Mouse (Mus musculus) large intestine, adult 2 months (tissue): ENCODE results near the gene Cacna2d1. TPM values are rescaled to one million over a fixed set of nuclear protein-coding genes. Genes with fewer than 3 reads are reported as not detected.

Source experiments
- DNase-seq: peaks from one replicate; pipeline ENCODE4 v3.0.0-alpha.2; 2012; ENCODE audit warnings: low read depth, low spot score
- WGBS: fragments of 180-500 bp; shearing (Covaris S2); methylation state at CpG from one replicate; pipeline ENCODE4 v1.1.7; 2018; 5-methylcytosine and 5-hydroxymethylcytosine counted together
- polyA plus RNA-seq: library from polyadenylated mRNA; depleted of rRNA; stranded (reverse); fragments of >200 nt; gene quantifications from 2 replicates; pipeline ENCODE4 v1.2.3, GENCODE M21; 2012; rRNA removed

The Cacna2d1 gene
- 1.5 and 1.8 TPM in 2 replicates for polyA plus RNA-seq

DNA sequence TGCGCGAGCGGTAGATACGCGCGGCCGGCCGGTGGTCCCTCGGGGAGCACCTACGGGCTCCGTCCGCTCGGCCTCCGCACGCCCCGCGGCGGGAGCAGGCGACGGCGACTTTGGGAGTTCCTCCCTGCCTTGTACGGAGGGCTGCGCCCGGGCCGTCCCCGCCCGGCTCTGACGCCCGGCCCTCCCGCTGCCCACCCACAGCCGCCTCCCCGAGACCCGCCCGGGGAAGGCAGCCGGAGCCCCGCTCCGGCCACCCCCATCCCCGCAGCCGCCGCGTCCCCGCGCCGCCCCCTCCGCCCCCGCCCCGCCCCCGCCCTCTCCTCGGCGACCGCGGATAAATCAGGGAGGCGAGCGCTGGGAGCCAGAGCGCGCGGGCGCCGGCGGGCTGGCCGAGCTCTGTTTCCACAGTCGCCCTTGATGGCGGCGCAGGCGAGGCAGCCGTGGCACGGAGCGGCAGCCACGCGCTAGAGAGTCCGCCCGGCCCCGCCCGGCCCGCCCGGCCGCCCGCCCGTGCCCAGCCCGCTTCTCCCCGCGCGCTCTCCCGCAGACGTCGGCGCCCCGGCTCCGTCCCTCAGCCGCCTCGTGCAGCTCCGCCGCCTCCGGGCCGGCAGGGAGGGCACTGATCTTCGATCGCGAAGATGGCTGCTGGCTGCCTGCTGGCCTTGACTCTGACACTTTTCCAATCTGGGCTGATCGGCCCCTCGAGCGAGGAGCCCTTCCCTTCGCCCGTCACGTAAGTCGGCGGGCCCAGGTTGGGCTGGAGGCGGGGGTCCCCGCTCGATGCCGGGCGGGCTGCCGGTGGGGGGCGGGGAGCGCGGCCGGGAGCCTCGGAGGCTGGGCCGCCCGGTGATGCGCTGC lies at the start of gene Cacna2d1:
Cacna2d1 (plus strand) TSS at position 316 of the 858 bp plus-strand sequence.
- no peak for DNase-seq
- 1% methylated on average over 112 of the region's 120 CpGs for WGBS

DNA sequence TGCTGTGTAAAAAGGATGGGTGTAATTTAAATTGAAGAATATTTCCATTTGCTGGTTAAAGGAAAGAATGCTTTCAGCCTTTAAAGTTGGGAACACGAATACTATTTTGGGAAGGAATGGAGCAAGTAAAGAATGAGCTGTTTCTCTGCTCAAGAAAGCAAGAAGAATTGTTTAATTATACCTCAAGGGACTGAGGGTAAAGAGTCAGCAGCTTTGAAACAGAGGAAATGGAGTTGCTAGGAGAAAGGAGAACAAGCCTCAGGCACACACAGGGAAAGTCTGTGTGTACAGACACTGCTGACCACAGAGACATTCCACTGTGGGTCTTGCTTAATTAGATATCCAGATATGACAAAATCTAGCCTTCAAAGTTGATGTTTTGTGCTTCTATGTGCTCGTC lies 39.4 kb upstream of the Cacna2d1 start:
- 73% methylated on average over 2 of the region's 2 CpGs for WGBS
- DNase-seq = no peak

DNA sequence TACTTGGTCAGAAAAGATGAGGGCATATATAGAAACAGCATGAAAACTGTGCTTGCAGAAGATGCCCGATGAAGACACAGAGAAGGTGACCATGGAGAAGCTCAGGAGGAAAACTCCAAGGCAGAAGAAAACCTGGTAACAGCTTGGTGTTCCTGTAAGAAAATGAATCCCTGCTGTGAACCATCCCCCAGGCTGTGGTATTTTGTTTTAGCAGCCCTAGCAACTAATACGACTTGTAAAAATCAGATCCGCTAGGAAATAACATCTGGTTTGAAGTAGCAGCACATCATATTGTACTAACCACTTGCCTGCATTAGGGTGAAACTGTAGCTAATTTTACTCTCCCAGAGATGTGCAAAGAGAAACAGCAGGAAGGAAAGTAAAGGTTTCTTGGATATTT lies 37.8 kb upstream of the Cacna2d1 start:
- DNase-seq = no peak
- 90% methylated on average over 3 of the region's 3 CpGs for WGBS

DNA sequence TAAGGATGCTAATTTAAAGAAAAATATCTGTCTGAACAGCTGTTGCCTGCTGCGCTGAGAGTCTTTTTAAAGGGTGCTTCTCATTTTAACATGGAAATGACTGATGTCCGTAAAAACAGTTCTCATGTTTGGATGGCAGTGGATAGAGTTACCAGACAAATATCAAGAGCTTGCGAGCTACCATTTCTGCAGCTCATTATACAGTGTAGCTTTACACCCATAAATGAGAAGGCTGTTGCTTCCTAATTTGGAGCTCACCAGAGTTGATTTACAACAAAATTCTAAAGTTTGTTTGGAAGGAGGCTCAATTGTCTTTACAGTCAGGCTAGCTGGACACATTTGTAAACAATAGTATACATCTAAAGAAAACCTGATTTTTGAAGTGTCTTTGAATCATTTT lies 28.0 kb upstream of the Cacna2d1 start:
- WGBS = 74% methylated on average over 3 of the region's 3 CpGs
- DNase-seq = no peak

DNA sequence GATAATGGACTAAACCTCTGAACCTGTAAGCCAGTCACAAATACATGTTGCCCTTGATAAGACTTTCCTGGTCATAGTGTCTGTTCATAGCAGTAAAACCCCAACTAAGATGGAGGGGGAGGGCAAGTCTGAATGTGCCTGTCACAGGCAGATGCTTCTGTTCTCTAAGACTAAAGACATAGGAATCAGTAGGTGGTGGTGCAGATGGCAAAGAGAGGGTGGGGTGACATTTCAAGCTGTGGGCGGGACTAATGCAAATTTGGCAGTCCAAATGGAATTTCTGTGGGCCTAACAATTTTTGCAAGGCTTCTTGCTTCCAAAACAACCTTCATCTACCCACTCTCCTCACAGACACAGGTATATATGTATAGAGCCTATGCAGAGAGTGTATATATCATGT lies 19.6 kb upstream of the Cacna2d1 start:
- DNase-seq = no peak
- 57% methylated on average over 1 of the region's 1 CpGs for WGBS

DNA sequence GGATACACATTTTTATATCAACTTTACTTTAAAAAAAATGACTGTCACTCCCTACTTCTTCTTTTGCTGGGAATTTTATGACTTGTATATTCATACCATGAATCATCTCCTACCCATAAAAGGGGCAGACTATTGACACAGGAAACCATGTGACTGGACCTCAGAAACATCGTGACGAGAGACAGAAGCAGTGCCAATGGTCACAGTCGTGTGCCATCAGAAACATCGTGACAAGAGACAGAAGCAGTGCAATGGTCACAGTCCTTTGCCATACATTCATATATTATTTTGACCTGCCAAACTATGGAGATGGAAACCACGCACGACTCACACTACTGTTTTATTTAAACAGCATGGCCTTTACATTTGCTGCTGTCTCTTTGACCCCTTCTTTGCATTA lies 6.0 kb upstream of the Cacna2d1 start:
- no peak for DNase-seq
- WGBS = 25% methylated on average over 6 of the region's 6 CpGs

DNA sequence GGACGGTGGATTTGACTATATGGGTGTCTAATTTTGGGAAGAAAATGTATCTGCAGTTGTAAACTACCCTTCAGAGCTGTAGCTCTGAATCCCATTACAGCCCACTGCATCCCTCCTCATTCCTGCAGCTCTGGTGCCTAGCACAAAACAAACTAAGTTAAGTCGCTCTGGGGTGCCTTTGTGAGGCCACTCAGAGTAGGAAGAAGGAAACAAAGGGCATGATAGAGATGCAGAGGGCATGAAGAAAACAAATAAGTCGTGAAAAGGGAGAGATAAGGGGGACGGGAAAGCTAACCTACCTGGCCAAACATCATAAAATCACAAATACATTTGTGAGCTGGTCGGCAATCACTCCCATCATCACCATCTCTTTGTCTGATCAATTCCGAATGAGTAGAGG lies 1.5 kb upstream of the Cacna2d1 start:
- 42% methylated on average over 6 of the region's 6 CpGs for WGBS
- no peak for DNase-seq

DNA sequence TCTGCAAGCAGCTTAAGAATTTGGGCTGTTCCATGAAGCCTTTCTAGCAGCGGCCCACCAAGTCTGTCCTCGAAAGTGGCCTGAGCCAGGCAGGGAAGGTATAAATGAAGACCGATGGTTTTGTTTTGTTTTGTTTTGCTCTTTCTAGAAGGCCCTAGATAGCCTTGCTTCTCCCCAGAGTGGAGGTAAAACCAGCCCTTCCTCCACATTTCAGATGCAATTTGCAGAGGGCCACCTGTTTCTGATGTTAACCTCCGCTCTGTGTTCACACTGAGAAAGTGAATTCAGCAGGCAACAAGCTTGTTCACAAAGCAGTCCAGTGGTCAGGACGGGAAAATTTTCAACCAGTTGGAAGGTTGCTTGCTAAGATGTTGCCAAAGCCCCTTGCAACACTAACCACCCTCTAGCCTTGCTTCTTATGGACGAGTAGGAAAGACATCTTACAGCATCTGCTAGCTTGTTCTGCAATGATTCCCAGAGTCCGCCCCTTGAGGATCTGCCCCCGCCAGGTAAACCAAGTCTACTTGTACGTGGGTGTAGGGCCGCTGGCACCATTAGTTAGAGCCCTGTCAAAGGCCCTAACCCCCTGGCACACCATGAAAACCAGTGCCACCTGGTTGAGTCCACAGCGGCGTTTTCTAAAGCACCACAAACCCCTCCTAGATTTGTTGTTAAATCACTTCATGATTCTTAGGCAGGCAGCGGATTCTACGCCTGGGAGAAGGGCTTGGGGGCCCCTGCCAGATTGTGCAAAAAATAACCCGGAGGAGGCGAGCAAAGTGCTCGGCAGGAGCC lies 713 bp upstream of the Cacna2d1 start:
- 17% methylated on average over 17 of the region's 17 CpGs for WGBS
- no peak for DNase-seq

DNA sequence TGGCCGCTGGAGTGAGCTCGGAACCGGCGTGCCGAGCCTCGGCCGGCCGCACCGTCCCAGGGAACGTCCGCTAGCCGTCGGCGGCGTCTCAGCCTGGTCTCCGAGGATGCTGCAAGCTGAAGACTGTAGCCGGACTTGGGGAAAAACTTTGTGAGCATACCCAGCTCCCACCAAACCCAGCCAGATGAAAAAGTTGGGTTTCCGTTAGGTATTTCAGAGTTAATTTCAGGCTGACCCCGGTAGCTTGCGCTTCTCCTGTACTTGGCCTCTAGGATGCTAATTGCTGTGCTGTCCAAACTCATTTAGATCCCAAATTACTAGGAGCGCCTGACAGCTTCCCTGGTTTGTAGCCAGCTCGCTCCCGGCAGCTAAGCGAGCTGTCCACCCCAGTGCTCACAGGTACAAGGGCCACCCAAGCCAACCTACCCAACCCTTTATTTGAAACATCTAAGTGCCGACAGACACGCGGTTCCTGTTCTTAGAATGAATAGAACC lies 790 bp downstream of the Cacna2d1 start:
- WGBS = 5% methylated on average over 27 of the region's 27 CpGs
- DNase-seq = no peak

DNA sequence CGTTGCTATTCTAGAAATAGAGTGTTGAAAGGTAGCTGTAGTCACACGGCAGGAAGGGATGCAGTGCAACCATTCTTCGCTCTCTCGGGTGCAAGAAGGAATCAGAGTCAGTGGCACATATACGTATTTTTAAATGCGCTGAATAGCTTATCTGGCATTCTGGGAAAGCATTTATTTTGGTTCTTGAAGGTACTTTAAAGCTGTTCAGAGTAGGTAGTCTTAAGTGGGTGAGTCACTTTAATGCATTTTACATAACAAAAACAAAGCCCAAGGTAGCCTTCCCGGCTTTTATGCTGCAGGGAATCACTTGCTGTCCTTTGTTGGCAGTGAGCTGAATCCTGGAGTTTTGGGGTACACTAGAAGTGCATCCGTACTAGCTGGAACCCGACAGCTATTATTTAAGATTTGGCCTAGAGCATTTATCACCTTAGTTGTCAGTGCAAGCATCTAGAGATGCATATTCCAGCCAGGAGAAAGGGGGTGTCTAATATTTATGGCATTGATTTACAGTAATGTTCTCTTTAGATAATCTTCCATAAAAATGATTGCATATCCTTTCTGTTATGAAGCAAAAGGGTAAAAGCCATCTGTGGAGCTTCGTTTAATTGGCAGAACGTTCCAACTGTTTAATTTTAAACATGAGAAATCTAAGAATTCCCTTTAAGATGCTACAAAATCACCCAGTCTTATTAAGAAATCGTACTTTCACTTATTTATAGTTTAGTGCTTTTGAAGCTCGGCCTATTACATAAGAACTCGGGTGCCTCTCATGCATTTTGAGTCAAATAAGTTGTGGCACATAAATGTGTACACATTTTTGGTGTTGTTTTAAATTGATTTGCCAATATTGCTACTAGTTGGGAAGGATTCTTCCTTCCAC lies 1.6 kb downstream of the Cacna2d1 start:
- 49% methylated on average over 14 of the region's 14 CpGs for WGBS
- no peak for DNase-seq

DNA sequence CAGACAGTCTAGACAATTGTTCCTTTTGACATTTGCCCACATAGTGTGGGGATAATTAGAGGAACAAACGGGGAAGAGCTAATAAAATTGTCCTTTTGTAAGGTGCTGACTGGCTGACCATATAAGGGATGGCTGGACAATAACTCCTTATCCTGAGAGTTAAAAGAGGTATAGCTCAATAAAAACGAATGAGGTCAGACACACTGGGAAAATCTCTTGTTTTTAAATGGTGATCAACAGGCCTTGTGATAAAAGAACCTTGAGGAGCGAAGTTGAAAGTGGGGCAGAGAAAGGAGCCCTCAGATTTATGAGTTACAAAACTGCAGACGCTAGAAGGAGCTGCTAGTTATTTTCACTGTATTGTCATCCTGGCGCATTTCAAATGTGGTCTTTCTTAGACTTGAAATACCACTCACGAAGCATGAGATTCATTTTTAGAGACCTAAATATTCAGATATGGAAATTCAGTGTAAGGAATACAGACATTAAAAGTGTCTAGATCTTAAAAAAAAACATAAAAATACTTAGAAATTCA lies 6.8 kb downstream of the Cacna2d1 start:
- 44% methylated on average over 6 of the region's 6 CpGs for WGBS
- DNase-seq = no peak

DNA sequence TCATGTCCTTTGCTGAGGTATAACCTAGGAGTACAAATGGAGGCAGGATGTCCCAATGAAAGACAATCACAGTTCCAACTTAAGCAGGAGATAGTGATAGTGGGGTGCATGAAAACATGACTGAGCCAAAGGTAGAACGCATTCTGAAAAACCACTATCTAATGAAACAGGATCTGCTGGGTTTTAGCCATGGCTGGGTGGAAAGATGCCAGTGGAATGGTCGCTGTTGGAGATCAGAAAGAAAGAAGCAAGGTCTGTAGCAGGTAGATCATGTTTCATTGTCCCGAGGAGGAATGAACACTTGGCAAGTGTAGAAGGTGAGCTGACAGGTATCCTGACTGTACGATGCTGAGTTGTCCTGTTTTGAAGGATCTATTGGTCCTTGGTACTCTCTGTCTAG lies 7.6 kb downstream of the Cacna2d1 start:
- 74% methylated on average over 4 of the region's 4 CpGs for WGBS
- no peak for DNase-seq

DNA sequence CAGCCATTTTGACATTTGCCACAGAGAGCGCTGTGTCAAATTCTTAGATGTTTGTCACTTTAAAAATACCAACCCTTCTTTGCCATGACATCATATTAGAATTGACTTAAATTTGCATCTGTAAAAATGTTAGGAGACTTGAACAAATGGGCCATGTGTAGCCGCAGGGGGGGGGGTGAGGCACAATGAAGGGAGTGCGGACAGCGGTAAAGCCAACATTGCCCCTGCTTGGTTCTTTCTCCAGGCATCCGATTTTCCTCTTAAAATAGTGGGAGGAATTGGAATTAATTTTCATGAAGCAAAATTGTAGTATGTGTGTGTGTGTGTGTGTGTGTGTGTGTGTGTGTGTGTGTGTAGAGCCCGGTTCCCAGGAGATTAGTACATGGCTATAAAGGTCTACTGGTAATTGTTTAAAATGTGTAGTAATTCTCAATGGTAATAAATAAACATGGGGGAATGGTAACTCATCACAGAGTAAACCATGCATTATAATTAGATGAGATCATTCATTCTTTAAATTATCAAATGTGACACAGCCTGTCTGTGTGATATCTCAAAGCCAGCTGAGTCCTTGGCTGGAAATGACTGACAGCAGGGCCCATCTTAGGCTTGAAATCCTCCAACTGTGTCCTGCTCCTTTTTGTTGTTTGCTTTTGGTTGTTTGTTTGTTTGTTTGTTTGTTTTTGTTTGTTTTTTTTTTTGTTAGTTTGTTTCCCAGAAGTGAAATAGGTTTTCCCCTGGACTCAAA lies 14.0 kb downstream of the Cacna2d1 start:
- DNase-seq = no peak
- 94% methylated on average over 6 of the region's 6 CpGs for WGBS

DNA sequence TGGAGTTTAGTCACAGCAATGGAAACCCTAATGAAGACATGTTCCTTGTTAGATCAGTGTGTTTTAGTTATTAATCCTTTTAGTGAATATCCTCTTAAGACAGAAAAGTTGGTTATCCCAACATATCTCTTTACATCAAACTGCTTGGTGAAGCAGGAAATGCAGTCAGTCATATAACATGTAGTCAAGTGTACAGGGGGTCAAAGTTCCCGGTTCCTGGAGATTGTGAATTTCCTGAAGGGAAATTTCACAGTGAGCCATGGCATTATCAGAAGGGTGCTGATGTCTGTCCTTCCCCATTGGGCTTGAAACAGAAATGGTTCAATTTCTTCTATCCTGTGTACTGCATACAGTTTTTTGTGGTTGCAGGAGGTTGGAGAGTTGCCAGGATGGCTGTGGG lies 25.3 kb downstream of the Cacna2d1 start:
- DNase-seq = peak; percentile 8
- 32% methylated on average over 1 of the region's 1 CpGs for WGBS

DNA sequence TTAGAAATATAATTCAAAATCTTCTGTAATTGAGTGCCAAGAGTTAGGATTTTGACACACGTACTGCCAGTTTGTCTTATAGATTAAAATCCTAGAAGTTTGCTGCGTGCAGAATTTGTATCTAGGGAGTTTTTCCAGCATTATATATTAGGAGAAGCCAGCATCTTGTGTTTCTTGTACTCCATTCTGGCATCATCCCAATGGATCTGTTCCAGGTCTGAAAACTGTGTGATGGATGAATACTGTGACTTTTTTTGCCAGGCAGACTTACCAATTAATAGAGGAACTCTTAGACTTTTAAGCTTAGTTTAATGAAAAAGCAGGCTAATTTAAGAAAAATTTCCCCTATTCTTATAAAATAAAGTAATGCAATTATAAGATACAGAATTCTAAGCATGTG lies 27.4 kb downstream of the Cacna2d1 start:
- no peak for DNase-seq
- WGBS = 88% methylated on average over 2 of the region's 2 CpGs

DNA sequence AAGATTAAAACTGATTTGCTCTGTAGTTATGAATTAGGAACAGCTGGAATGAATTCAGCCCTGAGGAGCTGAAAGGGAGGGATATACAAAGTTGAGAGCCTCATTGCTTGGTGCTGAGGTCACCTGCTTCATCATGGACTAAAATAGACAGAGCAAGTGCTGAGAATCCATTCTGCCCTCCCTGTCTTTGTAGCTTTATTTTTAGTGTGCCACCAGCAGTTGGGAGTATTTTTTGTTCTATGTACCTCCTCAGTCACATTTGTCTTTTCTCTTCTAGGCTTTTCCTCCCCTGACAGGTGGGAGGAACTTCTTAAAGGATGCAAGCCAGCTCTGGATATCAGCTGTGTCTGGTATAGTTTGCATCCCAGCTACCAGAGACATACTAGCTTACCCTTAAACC lies 32.4 kb downstream of the Cacna2d1 start:
- no peak for DNase-seq

DNA sequence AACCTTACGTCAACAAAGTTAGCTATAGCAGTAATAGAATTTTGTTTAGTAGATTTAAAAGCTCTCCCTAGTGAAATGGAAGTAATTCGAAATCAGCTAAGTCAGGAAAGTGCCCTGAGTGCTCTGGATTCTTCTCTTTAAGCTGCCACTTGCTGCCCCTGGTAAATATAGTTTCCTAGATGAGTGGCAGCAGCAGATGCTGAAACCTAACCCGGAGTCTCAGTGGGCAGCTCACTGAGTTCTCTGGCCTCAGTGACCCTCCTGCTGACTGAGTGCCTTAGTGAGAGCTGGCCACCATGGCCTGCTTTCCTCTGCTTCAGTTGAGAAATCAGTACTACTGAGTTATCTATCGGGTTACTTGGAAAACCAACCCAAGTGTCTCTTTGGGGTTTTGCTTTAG lies 37.3 kb downstream of the Cacna2d1 start:
- WGBS = 83% methylated on average over 4 of the region's 4 CpGs
- DNase-seq = no peak

DNA sequence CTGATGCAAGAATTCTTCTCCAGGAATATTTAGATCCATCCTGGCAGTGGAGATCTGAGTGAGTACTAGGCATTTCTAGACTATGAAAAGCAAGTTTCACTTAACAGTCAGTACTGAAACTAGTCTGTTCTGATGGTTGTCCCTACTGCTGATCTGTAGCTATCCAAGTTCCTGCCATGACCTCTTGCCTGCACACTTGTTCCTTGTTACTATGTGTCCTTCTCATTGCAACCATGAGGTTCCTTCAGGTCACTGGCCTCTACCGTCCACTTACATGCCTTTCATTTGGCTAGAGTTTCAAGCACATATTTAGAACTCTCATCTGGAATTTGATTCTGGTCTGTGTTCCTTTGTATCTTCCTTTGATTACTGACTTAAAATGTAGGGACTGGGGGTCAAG lies 37.9 kb downstream of the Cacna2d1 start:
- DNase-seq = no peak
- WGBS = 62% methylated on average over 1 of the region's 1 CpGs

DNA sequence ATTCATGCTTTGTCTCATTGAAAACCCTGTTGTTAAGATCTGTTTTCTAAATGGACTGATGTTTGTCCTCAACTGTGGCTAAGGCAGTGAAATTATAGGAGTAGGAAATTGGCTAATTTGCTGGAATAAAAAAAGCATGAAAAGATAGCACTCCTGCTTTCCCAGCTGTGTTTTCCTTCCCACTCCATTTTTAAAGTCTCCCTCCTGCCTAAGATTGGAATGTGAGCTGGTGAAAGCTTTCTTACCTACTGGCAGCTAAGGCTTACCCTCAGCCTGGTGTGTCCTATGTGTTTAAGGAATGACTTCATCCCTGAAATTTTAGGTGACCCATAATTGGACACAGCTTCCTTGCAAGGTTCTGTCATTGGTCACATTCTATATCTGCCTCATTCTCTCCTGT lies 40.2 kb downstream of the Cacna2d1 start:
- DNase-seq = no peak
